Mouse (Mus musculus) ES-E14 (cell line): ENCODE measurements around the gene Tmigd3.

ENCODE experiments used
- CHD2 ChIP-seq: IDR thresholded peaks from 2 replicates; pipeline ENCODE4 v1.6.1; 2014; ENCODE audit warnings: mild to moderate bottlenecking, low read depth, low read length, inconsistent platforms
- HCFC1 ChIP-seq: IDR thresholded peaks from 2 replicates; pipeline ENCODE4 v1.6.1; 2012; ENCODE audit warnings: low read length, inconsistent platforms, borderline replicate concordance; ENCODE audit not compliant: insufficient read depth
- MAFK ChIP-seq: IDR thresholded peaks from 2 replicates; pipeline ENCODE4 v1.6.1; 2014; ENCODE audit warnings: mild to moderate bottlenecking, low read depth, low read length, inconsistent platforms; ENCODE audit not compliant: insufficient read depth
- ZC3H11A ChIP-seq: IDR thresholded peaks from 2 replicates; pipeline ENCODE4 v1.6.1; 2012; ENCODE audit warnings: low read depth, mild to moderate bottlenecking, inconsistent platforms, low read length, borderline replicate concordance

GRCm38 (mm10) chr3:105824103-105824502, 46.6 kb upstream of the Tmigd3 start:
- TF ChIP-seq ZC3H11A: no peak
- no peak for TF ChIP-seq MAFK
- no peak for TF ChIP-seq HCFC1
- no peak for TF ChIP-seq CHD2
